Mouse (Mus musculus) bone marrow macrophage, adult 2 months (primary cell): ENCODE results near the gene Axin1.

ENCODE experiments used
- CTCF ChIP-seq: IDR thresholded peaks from 2 replicates; pipeline ENCODE4 v1.5.1; 2012; ENCODE audit warnings: low read depth, mild to moderate bottlenecking, low read length, moderate library complexity
- POLR2A ChIP-seq: IDR thresholded peaks from 2 replicates; pipeline ENCODE4 v1.6.1; 2012; ENCODE audit warnings: mild to moderate bottlenecking, low read depth, low read length, borderline replicate concordance

DNA sequence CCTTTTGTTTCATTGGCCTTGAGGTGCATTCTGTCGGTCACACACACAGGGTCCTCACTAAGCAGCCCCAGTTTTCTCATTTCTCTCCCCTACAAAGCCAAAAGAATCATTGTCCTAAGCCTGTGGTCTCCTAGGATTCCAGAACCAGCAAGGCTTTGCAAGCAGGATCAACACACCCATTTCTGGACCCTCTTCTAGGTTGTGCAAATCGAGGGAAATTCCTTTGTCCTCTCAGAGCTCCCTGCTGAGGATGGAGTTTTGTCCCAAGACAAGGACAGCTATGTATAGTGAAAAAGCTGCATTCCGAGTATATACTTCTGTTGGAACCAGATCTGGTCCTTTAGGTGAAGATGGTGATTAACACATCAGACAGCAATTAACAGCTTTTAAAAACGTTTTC, 28.3 kb upstream of the Axin1 start:
- TF ChIP-seq CTCF (no peak), POLR2A (no peak)
